Mouse (Mus musculus): Measurements from ENCODE around the gene BC055324. TPM values are rescaled to one million over a fixed set of nuclear protein-coding genes. Genes with fewer than 3 reads are reported as not detected.

The BC055324 gene
- total and polyA plus RNA-seq, 3 experiments: 0.16 to 1.8 (median 1.6) TPM

DNA sequence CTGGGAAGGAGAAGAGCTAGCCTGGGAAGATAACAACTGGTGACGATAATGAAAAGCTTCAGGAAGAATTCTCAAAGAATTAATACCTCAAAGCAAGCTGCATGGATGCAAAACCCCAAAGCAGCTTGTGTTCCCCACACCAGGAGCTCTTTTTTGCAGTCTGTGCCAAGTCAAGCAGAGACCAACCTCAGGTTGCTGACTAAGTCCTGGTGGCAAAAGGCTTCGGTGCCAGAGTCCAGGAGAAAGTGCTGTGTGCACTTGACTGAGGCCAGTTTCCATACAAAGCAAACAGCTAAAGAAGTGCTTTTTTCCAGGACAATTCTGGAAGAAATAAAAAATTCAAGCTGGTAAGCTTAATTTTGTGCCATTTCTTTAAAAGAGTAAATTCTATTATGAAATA is 41.2 kb downstream of the BC055324 start:
- no peak for DNase-seq

DNA sequence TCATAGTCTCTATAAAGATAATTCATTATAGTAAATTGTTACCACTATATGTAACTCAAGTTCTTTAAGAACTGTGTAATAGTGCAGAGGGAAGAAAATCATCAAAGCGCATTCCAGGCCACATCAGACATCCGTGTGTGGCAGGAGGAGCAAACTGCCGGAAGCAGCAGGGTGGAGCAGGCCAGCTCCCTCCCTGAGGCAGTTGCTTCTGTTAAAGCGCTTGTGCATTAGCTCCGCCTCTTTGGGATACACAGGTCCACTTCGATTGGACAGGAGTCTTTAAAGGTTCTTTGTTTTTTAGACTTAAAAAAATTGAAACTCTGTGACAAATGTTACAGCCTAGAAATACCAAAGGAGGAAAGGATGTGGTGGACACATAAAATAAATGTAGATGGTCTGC is 52.5 kb downstream of the BC055324 start:
- no peak for DNase-seq

DNA sequence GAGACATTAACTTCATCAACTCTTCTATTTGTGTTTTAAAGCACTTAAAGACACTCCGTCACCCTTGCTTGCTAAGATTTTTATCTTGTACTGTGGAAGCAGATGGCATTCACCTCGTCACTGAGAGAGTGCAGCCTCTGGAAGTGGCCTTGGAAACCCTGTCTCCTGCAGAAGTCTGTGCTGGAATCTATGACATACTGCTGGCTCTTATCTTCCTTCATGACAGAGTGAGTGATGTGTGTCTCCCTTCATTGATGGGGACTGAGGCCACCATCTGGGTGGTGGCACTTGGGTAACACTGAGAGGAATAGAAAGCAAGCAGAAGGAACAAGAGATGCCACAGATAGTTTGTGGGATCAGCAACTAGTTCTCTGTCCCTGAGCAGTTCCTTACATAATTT is 60.0 kb downstream of the BC055324 start:
- DNase-seq: peak; percentile 54

DNA sequence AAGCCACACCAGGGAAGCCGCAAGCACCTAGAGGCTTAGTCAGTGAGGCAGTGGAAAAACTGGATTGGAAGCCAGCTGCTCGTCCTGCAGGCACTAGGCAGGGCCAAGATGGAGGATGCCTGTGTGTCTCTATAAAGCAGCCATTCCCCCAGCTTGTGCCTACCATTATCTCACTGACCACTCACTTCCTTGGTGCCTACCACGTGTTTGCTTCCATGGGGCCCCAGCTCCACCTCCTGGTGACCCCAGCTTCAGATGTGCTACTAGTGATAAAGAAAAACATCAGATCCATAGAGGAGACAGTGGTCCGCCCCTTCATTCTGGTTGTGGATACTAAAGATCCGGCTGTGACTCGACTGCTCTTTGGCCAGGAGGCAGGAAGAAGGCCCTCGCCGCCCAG is 62.8 kb downstream of the BC055324 start:
- DNase-seq: no peak

DNA sequence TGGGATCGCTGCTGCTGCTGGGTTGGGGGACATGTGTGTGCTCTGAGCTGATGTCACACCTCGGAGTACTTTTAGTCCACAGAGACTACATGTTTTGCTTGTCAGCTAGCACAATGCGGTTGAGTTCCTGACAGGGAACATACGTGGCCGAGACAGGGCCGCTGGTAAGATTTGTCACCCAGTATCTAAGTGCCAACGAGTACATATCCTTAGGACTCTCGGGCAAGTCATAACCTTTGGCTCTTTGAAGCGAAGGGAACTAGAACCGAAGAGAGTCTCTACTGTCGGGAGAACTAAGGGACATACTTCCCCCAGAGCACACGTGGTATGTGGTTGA is 64.2 kb downstream of the BC055324 start:
- no peak for DNase-seq

DNA sequence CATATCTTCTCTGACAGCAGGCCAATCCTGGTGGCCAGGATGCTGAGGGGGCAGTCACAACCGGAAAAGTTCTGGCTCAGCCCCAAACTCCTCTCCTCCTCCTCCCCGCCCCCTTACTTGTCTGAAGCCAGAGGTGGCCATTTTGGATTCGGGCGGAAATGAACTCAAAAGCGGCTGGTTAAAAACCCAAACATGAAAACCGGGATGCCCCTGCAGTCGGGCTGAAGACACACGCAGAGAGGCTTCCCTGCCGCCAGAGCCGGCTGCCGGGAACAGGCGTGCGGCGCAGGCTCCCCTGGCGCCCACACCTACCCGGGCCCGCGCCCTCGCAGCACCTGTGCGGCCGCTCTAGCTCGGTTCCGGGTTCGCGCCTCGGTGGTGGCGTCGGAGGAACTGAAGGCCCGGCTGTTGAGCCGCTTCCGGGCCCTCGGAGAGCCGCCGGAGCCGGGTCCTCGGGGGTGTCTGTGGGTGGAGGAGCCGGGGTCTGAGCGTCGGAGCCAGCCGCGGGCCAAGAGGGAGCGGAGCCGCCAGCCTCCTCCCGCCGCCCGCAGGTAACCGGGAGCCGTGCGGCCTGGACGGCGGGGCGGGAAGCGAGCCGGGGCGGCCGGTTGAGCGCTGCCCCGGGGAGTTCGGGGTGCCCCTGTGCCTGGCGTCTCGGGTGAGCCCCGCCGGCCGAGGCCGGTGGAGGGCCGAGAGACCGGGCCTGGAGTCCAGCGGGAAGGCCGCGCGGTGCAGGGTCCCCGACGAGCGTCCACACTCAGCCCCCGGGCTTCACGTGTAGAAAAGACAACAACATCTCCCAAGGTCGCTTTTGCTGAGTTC is 64.7 kb downstream of the BC055324 start:
- DNase-seq: peak; percentile 92

DNA sequence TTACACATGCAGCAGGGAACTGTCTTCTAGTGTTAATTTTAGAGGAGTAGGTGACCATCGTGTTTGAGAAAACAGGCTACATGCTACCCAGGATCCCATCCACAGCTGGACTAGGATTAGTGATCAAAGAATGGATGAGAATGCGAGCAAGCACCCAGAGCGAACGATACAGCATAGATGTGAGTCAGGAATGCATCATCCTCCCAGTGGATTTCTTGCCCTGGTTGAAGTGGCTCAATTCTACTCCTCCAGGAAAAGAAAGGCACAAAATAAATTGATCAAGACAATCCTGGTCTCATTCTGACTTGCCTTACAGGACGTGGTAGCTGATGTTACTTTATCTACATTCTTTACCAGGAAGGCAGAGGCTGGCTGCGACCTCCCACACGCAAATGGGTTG is 65.8 kb downstream of the BC055324 start, which contains the start of gene Scyl3:
Scyl3 (plus strand) TSS at position 255 of the 400 bp plus-strand sequence.
- DNase-seq: peak; percentile 6

DNA sequence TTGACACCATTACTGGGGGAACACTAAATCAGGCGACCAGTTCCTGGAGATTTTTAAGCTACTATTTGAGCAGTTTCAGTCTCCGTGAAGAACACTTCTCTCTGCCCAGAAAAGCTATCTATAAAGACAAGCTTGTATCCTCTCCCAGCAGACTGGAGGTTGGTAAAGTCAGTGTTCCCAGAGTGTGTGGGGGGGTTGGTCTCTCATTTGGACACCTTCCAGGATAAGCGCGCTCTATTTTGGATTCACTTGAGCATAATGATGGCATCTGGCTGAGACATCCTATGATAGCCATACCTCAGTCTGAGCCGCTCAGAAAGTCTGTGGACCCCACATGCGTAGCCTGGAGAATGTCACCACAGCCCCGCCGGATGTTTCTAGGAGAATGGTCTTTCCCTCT is 70.5 kb downstream of the BC055324 start:
- DNase-seq: no peak

DNA sequence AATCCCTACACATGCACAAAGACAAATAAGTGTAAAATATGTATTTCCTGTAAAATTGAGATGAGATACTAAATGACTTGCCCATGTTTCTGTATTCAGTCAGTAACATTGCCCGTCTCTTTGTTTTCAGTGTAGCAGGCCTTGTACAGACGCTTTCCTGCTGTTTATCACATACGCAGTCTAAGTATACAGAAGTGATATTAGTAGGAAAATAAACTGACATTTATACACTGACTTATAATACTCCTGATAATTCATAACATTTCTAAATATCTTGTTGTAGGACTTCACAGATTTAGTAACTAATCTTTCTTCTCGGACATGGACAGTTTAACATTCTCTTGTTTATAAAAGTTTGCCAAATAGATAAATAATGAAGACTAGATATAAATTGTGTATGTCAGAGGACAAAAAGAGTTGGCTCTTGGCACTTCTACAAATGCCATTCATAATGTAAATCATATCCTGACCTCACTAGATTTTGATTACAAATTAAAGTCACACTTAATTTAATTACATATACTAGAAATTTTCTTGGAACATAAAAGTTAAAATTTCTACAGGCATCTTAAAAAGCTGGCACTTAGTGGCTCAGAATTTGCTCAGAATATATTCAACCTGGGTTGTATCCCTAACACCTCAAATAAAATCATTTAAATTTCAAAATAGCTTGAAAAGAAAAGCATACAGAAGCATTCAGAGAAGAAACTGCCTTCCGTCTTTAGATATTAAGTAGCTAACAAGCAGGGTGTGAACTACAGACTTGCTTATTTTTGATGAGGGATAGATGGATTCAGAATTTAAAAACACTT is 77.0 kb downstream of the BC055324 start:
- no peak for DNase-seq

DNA sequence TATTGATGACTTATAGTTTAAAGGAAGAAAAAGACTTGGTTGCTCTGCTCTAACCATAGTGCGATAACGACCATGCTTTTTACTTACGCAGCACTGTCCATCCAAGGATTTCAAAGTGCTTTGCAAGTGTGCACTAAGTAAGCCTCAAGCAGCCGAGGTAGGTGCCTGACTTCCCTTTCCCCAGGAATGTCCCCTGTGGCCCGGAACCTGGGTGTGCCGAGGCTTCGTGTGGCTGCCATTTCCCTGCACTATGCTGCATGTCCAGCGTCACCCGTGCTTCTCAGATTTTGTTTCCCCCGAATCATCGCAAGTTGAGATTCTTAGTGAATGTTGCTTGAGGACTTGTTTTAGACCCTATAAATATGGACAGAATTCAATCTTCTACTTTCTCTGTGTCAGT is 82.6 kb downstream of the BC055324 start:
- DNase-seq: no peak

DNA sequence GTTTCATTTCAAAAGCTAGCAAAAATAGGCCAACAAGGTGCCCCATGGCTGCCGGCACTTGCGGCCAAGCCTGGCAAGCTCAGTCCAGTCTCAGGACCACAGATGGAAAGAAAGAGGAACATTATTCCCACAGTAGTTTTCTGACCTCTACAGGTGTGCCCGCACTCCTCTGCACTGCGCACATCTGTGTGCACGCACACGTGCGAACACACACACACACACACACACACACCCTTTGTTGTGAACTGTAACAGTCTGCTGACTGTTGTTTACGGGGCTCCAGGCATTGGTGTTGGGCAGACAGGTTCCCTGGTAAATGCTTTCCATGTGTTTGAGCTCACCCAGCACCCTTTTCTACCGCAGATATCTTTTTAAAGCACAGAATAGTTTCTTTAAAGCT is 83.8 kb downstream of the BC055324 start:
- DNase-seq: no peak

DNA sequence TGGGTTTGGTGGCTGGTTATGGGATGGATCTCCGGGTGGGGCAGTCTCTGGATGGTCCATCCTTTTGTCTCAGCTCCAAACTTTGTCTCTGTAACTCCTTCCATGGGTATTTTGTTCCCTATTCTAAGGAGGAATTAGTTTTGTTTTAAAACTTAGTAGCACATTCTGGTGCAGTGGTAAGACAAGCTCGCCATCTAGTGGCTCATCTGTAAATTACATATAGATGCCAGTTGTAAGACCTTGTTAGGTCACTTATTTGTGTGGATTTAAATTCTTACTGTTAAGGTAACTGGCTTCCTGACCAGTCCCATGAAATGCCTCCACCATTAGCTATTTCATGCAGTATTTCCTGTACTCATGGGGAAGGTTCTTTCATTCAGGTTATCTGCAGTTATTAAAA is 84.3 kb downstream of the BC055324 start:
- peak; percentile 28 for DNase-seq

DNA sequence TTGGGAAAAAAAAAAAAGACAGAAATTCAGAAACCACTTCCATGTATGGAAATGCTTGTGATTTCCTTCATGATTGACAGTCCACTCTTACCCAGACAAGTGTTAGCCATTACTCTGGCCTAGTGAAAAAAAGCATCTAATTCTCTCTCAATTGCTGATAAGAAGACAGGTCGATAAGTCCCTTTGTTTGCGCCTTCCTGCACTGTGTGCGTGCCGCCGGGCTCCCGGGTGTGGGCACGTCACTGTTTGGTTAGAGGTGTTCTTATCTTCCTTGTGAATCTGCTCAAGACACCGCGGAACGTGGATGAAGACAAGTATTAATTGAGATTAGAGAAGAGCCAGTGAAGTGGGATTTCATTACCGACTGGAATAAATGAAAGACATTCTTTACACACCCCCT is 86.2 kb downstream of the BC055324 start:
- DNase-seq: no peak

DNA sequence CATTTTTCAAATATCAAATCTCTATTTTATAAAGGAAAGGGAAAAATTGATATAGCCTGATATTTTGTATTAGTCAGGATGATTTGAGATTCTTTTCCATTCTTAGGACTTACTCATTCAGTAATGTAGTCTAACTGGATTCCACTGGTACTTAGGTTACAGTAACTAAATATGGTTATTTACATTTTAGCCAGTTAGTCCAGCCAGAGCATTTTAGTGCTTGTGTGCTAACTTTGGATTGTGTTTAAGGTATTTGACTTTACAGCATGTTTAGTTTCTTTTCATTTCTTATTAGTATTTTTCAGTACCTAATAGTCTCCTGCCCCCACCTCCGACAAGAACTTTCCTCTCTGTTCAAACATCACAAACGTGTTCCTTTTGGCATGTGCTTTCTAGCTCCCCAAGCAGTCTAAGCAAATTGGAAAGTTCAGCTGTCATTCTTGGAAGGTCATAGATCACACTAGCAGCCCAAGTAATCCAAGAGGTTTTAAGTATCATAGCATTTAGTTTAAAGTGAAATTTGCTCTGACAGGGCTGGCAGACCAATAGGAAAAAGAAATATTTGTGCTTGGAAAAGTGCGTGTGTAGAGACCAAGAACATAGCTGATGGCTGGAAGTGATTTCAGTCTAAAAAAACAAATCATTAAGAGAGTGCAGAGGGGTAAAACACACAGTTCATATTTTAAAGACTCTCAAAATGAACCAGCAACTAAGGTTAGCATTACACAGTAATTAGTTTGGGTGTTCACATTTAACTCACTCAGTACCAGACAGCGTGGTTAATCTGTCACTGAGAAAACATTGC is 87.4 kb downstream of the BC055324 start:
- no peak for DNase-seq

DNA sequence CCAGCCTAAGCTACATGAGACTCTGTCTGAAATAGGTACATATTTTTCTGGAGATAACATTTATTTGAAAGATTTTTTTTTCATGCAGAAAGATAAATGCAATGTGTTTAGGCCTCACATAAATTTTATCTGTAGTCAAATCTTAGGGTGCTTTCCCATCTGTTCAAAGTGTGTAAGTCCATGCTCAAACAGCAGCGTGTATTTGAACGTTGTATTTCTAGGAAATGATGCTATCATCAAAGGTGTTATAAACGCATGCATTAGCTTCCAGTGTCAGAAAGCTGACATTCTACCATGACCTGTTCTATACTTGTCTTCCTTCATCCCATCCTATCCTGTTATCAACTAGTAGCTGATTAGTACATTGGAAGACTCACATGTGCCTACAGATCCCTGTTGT is 91.2 kb downstream of the BC055324 start:
- no peak for DNase-seq

DNA sequence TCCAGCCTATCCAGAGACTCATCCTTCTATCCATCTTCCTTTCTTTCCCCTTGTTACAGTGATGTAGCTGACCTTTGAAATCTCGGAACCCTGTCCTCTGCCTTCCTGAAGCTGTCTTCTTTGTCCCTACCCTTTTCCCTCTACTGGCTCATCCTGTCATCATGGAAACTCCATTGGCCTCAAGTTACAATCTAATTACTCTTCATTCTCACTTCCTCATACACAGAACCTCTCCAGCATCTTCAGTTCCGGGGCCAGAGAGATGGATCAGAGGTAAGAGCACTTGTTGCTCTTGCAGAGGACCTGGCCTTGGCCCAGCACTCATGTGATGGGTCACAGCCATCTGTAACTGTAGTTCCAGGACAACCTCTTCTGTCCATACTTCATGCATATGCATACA is 94.4 kb downstream of the BC055324 start:
- DNase-seq: no peak

DNA sequence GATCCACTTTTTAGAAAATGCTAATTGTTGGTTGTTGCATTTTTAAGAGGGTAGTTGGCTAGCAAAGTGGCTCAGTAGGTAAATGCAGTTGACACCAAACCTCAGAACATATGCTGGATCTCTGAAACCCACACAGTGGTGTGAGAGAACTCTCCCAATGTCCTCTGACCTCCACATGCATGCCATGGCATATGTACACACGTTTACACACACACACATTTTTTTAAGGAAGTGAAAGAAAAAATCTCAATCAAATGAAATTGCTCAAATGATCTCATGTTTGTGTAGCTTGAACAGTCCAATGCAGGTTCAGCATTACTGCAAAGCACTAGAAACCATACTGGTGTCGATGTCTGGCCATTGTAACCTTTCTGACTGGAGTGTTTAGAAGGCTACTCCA is 95.0 kb downstream of the BC055324 start:
- DNase-seq: no peak

DNA sequence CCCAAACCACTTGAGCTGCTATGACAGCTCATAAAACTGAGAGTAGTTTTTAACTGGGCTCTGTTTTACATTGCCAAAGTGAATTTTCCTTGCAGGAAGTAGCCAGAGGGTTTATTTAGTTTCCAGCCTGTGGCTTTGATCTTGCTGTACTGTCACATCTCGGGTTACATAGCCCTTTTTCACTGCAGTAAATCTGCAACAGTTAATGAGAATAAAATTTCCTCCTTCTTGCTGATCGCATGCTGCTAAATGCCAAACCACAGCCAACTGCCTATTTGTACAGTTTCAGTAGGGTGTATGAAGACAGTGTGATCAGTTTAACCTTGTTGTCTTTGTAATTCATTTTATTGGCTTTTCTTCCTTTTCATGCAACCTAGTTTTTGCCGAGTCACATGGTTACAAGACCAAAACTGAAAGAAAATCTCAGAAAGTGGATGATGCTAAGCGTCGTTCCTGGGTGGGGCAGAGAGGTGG is 96.3 kb downstream of the BC055324 start:
- peak; percentile 6 for DNase-seq
